Mouse (Mus musculus) hindbrain, embryonic 13.5 days (tissue): ENCODE results near the gene Myo1d. TPM values are rescaled to one million over a fixed set of nuclear protein-coding genes. Genes with fewer than 3 reads are reported as not detected.

ENCODE experiments used
- ATAC-seq: fragments of 200-750 bp; cut with Nextera tagmentation; 2 replicates; pipeline ENCODE4 v1.8.0; 2017; ENCODE audit warnings: moderate TSS enrichment; ENCODE audit not compliant: low FRiP score
- H3K27ac ChIP-seq: fragments of 300-500 bp; sonication (generic); 2 replicates; pipeline ENCODE4 v1.5.1; 2015; ENCODE audit warnings: inconsistent platforms, mild to moderate bottlenecking, moderate library complexity
- H3K27me3 ChIP-seq: fragments of 300-500 bp; sonication (generic); 2 replicates; pipeline ENCODE4 v1.6.1; 2015; ENCODE audit warnings: mild to moderate bottlenecking, inconsistent platforms
- H3K36me3 ChIP-seq: fragments of 300-500 bp; sonication (generic); 2 replicates; pipeline ENCODE4 v1.6.1; 2015; ENCODE audit warnings: mild to moderate bottlenecking, inconsistent platforms
- H3K4me1 ChIP-seq: fragments of 300-500 bp; sonication (generic); replicated peaks from 2 replicates; pipeline ENCODE4 v1.6.1; 2015; ENCODE audit warnings: inconsistent platforms
- H3K4me2 ChIP-seq: fragments of 300-500 bp; sonication (generic); 2 replicates; pipeline ENCODE4 v1.6.1; 2015; ENCODE audit warnings: inconsistent platforms, mild to moderate bottlenecking, moderate library complexity
- H3K4me3 ChIP-seq: fragments of 300-500 bp; sonication (generic); 2 replicates; pipeline ENCODE4 v1.5.1; 2015; ENCODE audit warnings: mild to moderate bottlenecking, inconsistent platforms
- H3K9ac ChIP-seq: fragments of 300-500 bp; sonication (generic); 2 replicates; pipeline ENCODE4 v1.6.1; 2015; ENCODE audit warnings: mild to moderate bottlenecking, inconsistent platforms
- H3K9me3 ChIP-seq: fragments of 300-500 bp; sonication (generic); 2 replicates; pipeline ENCODE4 v1.6.1; 2016; ENCODE audit warnings: inconsistent platforms
- WGBS: fragments of 180-500 bp; shearing (Covaris S2); methylation state at CpG from one replicate; pipeline ENCODE4 v1.1.7; 2015; 5-methylcytosine and 5-hydroxymethylcytosine counted together
- polyA plus RNA-seq: library from polyadenylated mRNA; unstranded; fragments of >200 nt; fragmentation: Nextera tagmentation; extraction: Ambion mirVana; gene quantifications from 2 replicates; pipeline ENCODE4 v1.2.1, GENCODE M21; 2015

The Myo1d gene
- polyA plus RNA-seq, 1 experiment from 2014 or later, result 2.2 TPM

DNA sequence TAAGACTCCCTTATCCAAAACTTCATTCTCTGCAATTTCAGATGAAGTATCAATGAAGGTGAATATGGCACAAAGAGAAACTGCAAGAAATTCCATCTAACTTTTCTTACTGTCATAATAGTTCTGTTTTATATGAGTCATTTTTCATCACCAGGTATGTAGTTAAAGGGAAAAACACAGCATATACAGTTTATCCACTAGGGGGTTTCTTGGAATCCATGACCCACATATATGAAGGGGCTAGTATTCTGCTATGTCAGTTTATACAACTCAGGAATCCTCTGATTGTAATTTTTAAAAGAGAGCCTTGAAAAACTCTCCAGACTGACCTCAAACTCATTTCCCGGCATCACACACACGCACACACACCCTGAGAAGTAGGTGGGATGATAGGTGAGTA, 2.1 kb downstream of the Myo1d start:
- H3K9ac ChIP-seq, result no peak overlapping the region
- no peak overlapping the region for H3K4me3 ChIP-seq
- no peak overlapping the region for H3K4me2 ChIP-seq
- no peaks in the 10 kb centered on the region for H3K36me3 ChIP-seq
- H3K27me3 ChIP-seq, result peaks cover 32% of the 10 kb centered on the region
- 86% methylated on average over 2 of the region's 2 CpGs for WGBS
- H3K4me1 ChIP-seq, result peaks cover 9% of the 10 kb centered on the region
- H3K9me3 ChIP-seq, result no peaks in the 10 kb centered on the region
- no peak for ATAC-seq
- H3K27ac ChIP-seq, result no peak overlapping the region

- Histone ChIP-seq H3K27ac (no peak overlapping the region), H3K36me3 (no peaks in the 10 kb centered on the region), H3K4me1 (peaks cover 9% of the 10 kb centered on the region), H3K4me3 (no peak overlapping the region), H3K9me3 (no peaks in the 10 kb centered on the region), H3K27me3 (peaks cover 27% of the 10 kb centered on the region), H3K9ac (no peak overlapping the region), H3K4me2 (no peak overlapping the region)
- 89% methylated on average over 3 of the region's 3 CpGs for WGBS
- ATAC-seq, result no peak
Observed at GRCm38 (mm10) chr11:80775535-80775934, 4.3 kb downstream of the Myo1d start.

DNA sequence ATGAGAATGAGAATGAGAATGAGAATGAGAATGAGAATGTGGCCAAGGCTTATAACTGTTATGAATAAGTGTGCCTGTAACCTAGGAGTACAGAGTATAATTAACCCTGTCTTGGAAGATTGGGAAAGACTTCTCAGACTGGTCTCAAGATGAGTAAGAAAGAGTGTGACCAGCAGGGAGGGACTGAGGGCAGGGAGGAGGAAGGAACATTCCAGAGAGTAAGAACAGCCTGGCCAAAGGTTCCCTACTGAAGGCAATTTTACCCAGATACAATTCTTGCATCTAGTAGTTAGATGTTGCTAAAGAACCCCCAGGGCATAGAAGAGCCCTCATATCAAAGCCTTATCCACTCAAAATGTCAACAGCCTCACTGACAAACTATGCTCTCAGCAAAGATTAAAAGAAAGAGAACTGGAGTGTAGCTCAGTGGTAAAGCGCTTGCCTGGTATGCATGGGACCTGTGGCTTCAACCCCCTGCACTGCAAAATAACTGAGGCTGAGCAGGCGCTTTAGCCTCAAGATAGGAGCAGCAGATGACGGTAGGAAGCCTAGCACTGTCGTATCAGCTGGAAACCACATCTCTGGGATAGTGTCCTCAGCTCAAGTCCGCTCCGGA, 7.1 kb downstream of the Myo1d start:
- no peak overlapping the region for H3K27ac ChIP-seq
- no peak for ATAC-seq
- H3K4me3 ChIP-seq, result no peak overlapping the region
- no peaks in the 10 kb centered on the region for H3K36me3 ChIP-seq
- WGBS, result 82% methylated on average over 6 of the region's 6 CpGs
- H3K4me1 ChIP-seq, result no peaks in the 10 kb centered on the region; the same call in none of the 2 replicates
- H3K4me2 ChIP-seq, result no peak overlapping the region
- peaks cover 13% of the 10 kb centered on the region for H3K27me3 ChIP-seq
- H3K9ac ChIP-seq, result no peak overlapping the region
- H3K9me3 ChIP-seq, result no peaks in the 10 kb centered on the region

DNA sequence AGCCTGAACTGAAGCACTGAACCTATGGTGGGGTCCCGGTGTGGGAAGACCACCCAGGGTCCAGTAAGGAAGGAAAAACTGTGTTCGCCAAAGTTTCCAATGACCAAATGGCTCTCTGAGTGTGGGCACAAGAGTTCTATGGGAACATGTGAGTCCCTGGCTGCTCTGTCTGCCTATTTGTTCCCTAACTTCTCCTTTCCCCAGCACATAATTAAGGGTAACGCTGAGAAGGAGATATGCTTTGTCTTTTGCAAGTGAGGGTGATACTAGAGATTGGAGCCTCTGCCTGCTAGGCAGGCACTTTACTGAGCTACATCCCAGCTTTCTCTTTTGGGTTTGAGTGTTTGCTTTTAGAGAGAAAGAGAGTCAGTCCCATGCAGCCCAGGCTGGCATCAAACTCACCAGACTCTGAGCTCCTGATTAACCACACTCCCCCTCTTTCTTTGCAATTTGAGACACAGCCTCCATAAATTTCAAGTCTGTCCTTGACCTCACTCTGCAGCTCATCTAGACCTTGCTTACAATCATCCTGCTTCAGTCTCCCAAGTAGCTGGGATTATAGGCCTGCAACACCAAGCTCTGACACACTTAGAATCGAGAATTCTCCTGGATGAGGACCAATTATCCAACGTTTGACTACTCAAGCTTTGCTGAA, 8.1 kb downstream of the Myo1d start:
- Histone ChIP-seq H3K9me3 (no peaks in the 10 kb centered on the region), H3K36me3 (no peaks in the 10 kb centered on the region), H3K4me3 (no peak overlapping the region), H3K27ac (no peak overlapping the region), H3K4me2 (no peak overlapping the region), H3K4me1 (no peaks in the 10 kb centered on the region; the same call in none of the 2 replicates), H3K27me3 (peaks cover 13% of the 10 kb centered on the region), H3K9ac (no peak overlapping the region)
- ATAC-seq, result no peak
- 72% methylated on average over 5 of the region's 5 CpGs for WGBS

DNA sequence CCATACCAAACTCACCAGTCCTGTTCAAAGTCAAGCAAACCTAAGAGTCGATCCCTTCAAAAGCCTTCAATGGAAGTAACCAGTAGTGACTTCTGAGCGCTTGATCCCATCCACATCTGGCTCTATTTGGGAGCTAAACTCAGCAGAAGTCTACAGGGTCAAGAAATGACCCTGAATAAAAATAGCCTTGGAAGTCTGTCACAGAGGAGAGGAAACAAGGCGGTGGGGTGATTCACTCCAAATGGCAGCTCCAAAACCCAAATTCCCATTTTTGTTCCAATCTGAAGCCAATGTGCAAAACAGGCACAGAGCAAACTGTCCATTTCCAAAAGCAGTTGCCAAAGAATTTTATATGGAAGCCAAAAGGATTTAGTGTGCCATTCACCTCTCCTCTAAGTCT, 8.6 kb downstream of the Myo1d start:
- Histone ChIP-seq H3K4me3 (no peak overlapping the region), H3K4me2 (no peak overlapping the region), H3K36me3 (no peaks in the 10 kb centered on the region), H3K9me3 (no peaks in the 10 kb centered on the region), H3K9ac (no peak overlapping the region), H3K27me3 (peaks cover 13% of the 10 kb centered on the region), H3K4me1 (no peaks in the 10 kb centered on the region; the same call in none of the 2 replicates), H3K27ac (no peak overlapping the region)
- no peak for ATAC-seq
- WGBS, result 62% methylated on average over 3 of the region's 3 CpGs

DNA sequence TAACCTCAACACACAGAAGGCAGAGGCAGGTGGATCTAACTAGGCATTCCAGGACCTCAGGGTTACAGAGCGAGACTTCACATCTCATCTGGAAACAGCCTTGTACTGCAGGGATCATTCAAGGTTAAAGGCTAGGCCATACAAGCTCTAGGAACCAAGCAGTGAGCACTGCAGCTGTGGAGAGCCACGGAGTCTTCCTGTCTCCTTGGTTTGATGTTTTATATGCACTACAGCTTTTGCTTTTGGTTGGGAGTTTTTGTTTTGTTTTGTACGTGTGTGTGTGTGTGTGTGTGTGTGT, 12.6 kb downstream of the Myo1d start:
- no peak overlapping the region for H3K4me2 ChIP-seq
- no peaks in the 10 kb centered on the region for H3K27me3 ChIP-seq
- ATAC-seq, result no peak
- H3K36me3 ChIP-seq, result no peaks in the 10 kb centered on the region
- H3K9ac ChIP-seq, result no peak overlapping the region
- H3K4me3 ChIP-seq, result no peak overlapping the region
- no peaks in the 10 kb centered on the region for H3K9me3 ChIP-seq
- no peaks in the 10 kb centered on the region; the same call in none of the 2 replicates for H3K4me1 ChIP-seq
- H3K27ac ChIP-seq, result no peak overlapping the region
- 73% methylated on average over 3 of the region's 3 CpGs for WGBS

DNA sequence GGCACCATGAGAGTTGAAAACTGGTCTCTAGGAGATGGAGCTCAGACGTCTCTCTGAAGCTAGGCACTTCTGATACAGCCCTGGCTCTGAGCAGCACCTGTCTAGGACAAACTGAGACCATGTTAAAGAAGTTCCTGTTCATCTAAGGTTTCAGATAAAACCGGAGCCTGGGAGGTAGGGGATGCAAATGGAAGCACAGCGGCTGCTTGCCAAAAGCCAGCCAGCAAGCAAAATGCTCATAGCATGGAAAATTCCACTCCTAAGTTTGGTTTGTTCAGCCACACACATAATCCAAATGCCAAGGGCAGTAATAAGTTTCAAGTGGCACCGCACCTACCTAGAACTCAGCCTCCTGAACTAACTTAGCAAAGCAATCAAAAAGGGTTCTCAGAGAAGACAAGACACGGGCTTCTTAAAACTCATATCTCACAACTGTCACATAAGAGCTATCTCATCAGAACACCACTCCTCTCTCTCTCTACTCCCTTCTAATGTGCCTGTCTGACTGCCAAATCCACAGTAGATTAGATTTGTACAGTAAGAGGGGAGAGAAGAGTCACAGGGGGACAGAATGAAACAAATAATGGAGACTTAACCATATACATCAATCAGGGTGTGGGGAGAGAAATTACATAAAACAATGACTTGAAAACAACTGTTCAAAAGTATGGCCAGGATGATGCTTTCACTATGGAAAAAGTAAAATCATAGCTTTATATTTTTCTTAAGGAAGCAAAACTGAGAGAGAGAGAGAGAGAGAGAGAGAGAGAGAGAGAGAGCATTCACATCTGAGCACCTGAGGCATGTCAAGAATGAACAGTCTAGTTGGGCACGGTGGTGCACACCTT, 13.1 kb downstream of the Myo1d start:
- Histone ChIP-seq H3K4me2 (no peak overlapping the region), H3K9me3 (no peaks in the 10 kb centered on the region), H3K27ac (no peak overlapping the region), H3K36me3 (no peaks in the 10 kb centered on the region), H3K9ac (no peak overlapping the region), H3K4me1 (no peaks in the 10 kb centered on the region; the same call in none of the 2 replicates), H3K4me3 (no peak overlapping the region), H3K27me3 (no peaks in the 10 kb centered on the region)
- ATAC-seq, result no peak
- 91% methylated on average over 6 of the region's 6 CpGs for WGBS

DNA sequence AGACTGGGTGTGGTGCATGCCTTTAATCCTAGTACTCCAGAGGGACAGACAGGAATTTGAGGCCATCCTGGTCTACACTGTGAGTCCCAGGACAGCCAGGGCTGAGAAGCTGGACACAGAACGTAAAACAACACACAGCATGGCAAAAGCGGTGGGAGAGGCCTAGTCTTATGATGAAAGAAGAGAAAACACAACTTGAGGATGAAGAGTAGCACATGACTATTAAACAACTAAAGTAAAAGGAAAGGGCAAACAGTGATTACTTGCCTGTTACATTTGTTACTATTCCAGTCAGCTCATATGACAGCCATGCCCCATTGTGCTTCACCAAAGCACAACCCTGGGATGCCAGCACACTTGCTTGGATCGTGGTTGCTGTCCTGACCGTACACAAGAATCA, 13.8 kb downstream of the Myo1d start:
- ATAC-seq, result no peak
- no peak overlapping the region for H3K9ac ChIP-seq
- H3K9me3 ChIP-seq, result no peaks in the 10 kb centered on the region
- 93% methylated on average over 4 of the region's 4 CpGs for WGBS
- H3K4me3 ChIP-seq, result no peak overlapping the region
- H3K27me3 ChIP-seq, result no peaks in the 10 kb centered on the region
- no peaks in the 10 kb centered on the region for H3K36me3 ChIP-seq
- no peak overlapping the region for H3K27ac ChIP-seq
- no peak overlapping the region for H3K4me2 ChIP-seq
- no peaks in the 10 kb centered on the region; the same call in none of the 2 replicates for H3K4me1 ChIP-seq

DNA sequence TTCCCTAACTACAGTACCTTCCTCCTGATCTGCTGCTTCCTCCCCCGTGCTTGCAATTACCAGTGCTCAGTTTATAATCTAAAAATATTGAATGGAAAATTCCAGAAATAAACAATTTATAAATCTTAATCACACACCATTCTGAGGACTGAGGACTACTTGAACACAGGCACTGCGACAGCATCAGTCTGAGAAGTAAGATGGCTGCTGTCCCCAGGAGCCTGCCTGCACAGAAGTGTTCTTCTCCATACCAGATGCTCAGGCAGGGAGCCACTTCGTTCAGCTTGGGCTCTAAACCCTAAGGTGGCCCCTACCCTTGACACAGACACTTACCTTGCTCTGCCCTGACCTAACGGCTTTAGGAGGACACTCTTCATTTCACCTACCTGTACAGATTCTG, 17.8 kb downstream of the Myo1d start:
- Histone ChIP-seq H3K9me3 (no peaks in the 10 kb centered on the region), H3K36me3 (no peaks in the 10 kb centered on the region), H3K4me1 (no peaks in the 10 kb centered on the region), H3K27ac (no peak overlapping the region), H3K4me2 (no peak overlapping the region), H3K9ac (no peak overlapping the region), H3K4me3 (no peak overlapping the region), H3K27me3 (no peaks in the 10 kb centered on the region)
- WGBS, result 80% methylated on average over 4 of the region's 4 CpGs
- ATAC-seq, result no peak

DNA sequence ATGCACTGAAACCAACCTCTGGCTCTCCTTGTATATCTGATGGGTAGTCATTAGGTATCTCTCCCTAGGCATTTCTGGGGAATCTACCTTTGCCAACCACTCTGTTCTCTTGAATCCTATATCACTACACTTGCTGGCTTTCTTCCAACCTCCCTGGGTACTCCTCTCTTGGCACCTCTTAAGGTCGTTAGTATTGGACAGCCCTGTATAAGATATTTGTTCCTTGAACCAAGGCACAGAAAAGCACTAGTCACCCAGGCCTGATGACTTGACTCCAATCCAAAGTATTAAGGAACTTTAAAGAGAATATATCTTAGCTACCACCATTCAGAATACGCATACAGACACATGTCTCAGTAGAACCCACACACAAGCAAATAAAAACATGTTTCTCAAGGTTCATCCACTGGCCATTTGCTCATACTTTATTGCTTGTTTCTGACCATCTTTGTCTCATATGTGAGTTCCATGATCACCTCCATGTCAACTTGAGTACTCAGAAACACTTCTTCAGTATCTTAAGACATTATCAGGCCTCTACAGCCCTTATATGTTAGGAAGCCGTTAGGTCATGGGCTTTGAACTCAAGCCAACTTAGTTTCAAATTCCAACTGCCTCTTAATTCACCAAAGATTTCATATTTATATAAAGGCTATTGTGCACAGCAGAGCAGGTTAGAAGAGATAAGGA, 18.4 kb downstream of the Myo1d start:
- H3K9me3 ChIP-seq, result no peaks in the 10 kb centered on the region
- H3K36me3 ChIP-seq, result no peaks in the 10 kb centered on the region
- no peak overlapping the region for H3K9ac ChIP-seq
- no peak overlapping the region for H3K4me2 ChIP-seq
- WGBS, result 91% methylated on average over 3 of the region's 3 CpGs
- H3K27ac ChIP-seq, result no peak overlapping the region
- H3K4me3 ChIP-seq, result no peak overlapping the region
- no peak for ATAC-seq
- no peaks in the 10 kb centered on the region for H3K27me3 ChIP-seq
- no peaks in the 10 kb centered on the region for H3K4me1 ChIP-seq

- Histone ChIP-seq H3K27ac (no peak overlapping the region), H3K4me3 (no peak overlapping the region), H3K4me2 (no peak overlapping the region), H3K36me3 (no peaks in the 10 kb centered on the region), H3K9me3 (no peaks in the 10 kb centered on the region), H3K9ac (no peak overlapping the region), H3K27me3 (no peaks in the 10 kb centered on the region), H3K4me1 (no peaks in the 10 kb centered on the region)
- 93% methylated on average over 3 of the region's 3 CpGs for WGBS
- ATAC-seq, result no peak
Observed at GRCm38 (mm10) chr11:80759023-80759422, 20.8 kb downstream of the Myo1d start.

DNA sequence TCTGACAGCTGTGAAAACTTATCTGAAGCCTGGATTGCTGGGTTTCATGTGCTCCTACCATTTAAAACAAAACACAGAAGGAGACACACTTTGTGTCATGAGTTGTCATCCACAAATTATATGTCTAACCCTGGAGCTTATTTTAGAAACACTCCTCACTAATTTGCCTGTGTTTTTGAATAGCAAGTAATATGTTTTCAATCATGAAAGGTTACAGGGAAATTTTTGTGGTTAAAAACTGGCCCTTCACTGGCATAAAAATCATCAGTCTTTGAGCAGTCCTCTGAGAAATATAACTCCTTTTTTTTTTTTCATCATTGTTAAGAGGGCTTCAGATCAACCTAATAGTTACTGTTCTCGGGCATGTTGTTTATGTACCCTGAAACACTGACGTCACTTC, 25.6 kb downstream of the Myo1d start:
- H3K36me3 ChIP-seq, result no peaks in the 10 kb centered on the region
- no peaks in the 10 kb centered on the region for H3K4me1 ChIP-seq
- no peak overlapping the region for H3K4me2 ChIP-seq
- no peaks in the 10 kb centered on the region for H3K27me3 ChIP-seq
- WGBS, result 85% methylated on average over 2 of the region's 2 CpGs
- no peak overlapping the region for H3K9ac ChIP-seq
- no peaks in the 10 kb centered on the region for H3K9me3 ChIP-seq
- H3K4me3 ChIP-seq, result no peak overlapping the region
- ATAC-seq, result no peak
- no peak overlapping the region for H3K27ac ChIP-seq
